Mouse (Mus musculus): Measurements from ENCODE around the gene Aurka. TPM values are rescaled to one million over a fixed set of nuclear protein-coding genes. Genes with fewer than 3 reads are reported as not detected.
A peak's percentile ranks its signal among the peaks of the same experiment; 100 is the strongest.

Gene Aurka
- total RNA-seq, 2 experiments from 2014 or later = 50.9 to 86.9 TPM

DNA sequence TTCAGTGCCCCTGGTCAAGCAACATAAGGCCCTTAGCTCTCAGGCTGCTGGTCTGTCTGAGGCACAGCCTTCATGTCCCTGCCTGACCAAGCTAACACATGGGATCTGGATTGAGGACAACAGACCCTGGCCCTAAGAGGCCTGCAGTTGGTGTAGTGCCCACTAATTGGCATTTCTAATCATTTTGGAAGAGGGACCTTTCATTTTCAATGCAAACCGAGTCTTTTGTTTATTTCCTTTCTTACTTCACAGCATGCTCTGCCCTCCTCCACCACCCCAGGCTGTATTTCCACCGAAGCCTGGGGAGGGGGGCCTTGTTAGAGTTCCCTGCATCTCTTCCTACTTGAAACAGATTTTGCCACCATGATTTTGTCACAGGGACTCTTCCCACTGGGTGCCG is 29.4 kb downstream of the Aurka start:
- no peak for ATAC-seq (replicated peaks; ENCODE audit: poor library complexity)

GRCm38 (mm10) chr2:172338206-172338942 is 32.0 kb downstream of the Aurka start:
- no peak for ATAC-seq (replicated peaks; ENCODE audit: poor library complexity)

- ATAC-seq (replicated peaks; ENCODE audit: poor library complexity) = peak; percentile 82
Measured at GRCm38 (mm10) chr2:172329179-172329578, 41.2 kb downstream of the Aurka start.

- no peak for ATAC-seq (replicated peaks; ENCODE audit: poor library complexity)
Measured at GRCm38 (mm10) chr2:172328248-172328647, 42.1 kb downstream of the Aurka start.

- peak; percentile 92 for ATAC-seq (replicated peaks; ENCODE audit: poor library complexity)
Measured at GRCm38 (mm10) chr2:172320878-172321277, 49.5 kb downstream of the Aurka start.

GRCm38 (mm10) chr2:172311731-172312130 is 58.6 kb downstream of the Aurka start:
- ATAC-seq (replicated peaks; ENCODE audit: poor library complexity) = no peak

DNA sequence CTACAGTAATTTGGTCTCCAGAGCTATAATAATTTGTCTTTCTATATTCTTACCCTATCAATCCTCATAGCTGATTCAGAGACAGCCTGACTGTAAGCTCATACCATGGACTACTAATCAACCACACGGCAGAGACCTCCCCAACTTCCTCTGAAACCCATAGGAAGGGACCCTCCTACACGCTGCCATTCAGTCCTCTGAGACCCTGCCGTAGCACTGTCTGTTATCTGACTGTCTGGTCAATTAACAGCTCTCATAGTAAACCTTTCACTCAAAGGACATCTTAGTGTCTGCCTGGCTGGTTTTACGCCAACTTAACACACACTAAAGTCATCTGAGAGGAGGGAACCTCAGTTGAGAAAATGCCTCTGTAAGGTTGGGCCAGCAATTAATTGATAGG is 63.8 kb downstream of the Aurka start:
- ATAC-seq (replicated peaks; ENCODE audit: poor library complexity) = no peak

Other genes with a start within 250 kb of the Aurka start
- not detected in 2 replicates for gene Mc3r, start 122.0 kb downstream of the Aurka start, total RNA-seq (2015)
- gene Mc3r, start 122.0 kb downstream of the Aurka start, total RNA-seq (2017) = not detected in 2 replicates
- gene Fam210b, start 25.0 kb downstream of the Aurka start, total RNA-seq (2015) = 3.5 and 4.1 TPM in 2 replicates
- 2.2 and 2.4 TPM in 2 replicates for gene Fam210b, start 25.0 kb downstream of the Aurka start, total RNA-seq (2017)
- 28.4 and 35.7 TPM in 2 replicates for gene Cstf1, start 146 bp upstream of the Aurka start, total RNA-seq (2015)
- gene Cstf1, start 146 bp upstream of the Aurka start, total RNA-seq (2017) = 41.0 and 41.8 TPM in 2 replicates
- gene Cass4, start 23.3 kb upstream of the Aurka start, total RNA-seq (2015) = 1.4 and 2.1 TPM in 2 replicates
- 1.00 and 2.1 TPM in 2 replicates for gene Cass4, start 23.3 kb upstream of the Aurka start, total RNA-seq (2017)
- 27.6 and 29.6 TPM in 2 replicates for gene Rtf2, start 70.0 kb upstream of the Aurka start, total RNA-seq (2015)
- 146 and 199 TPM in 2 replicates for gene Rtf2, start 70.0 kb upstream of the Aurka start, total RNA-seq (2017)
- not detected in 2 replicates for gene Gcnt7, start 88.1 kb upstream of the Aurka start, total RNA-seq (2015)
- gene Gcnt7, start 88.1 kb upstream of the Aurka start, total RNA-seq (2017) = 0.07 TPM in 1 of 2 replicates, not detected in the other
- 0.22 and 0.37 TPM in 2 replicates for gene Fam209, start 102.0 kb upstream of the Aurka start, total RNA-seq (2015)
- gene Fam209, start 102.0 kb upstream of the Aurka start, total RNA-seq (2017) = 1.1 and 2.0 TPM in 2 replicates
- not detected in 2 replicates for gene Tfap2c, start 179.1 kb upstream of the Aurka start, total RNA-seq (2015)
- gene Tfap2c, start 179.1 kb upstream of the Aurka start, total RNA-seq (2017) = not detected in 2 replicates